Mouse (Mus musculus) limb, embryonic 14.5 days (tissue): ENCODE measurements around the gene Vdr. TPM values are rescaled to one million over a fixed set of nuclear protein-coding genes. Genes with fewer than 3 reads are reported as not detected.

ENCODE experiments used
- ATAC-seq: fragments of 200-750 bp; cut with Nextera tagmentation; 2 replicates; pipeline ENCODE4 v1.8.0; 2017; ENCODE audit warnings: low read depth, moderate number of reproducible peaks, moderate TSS enrichment; ENCODE audit not compliant: low FRiP score
- DNase-seq: peaks from one replicate; pipeline ENCODE4 v3.0.0-alpha.2; 2015; ENCODE audit warnings: low spot score
- H3K27ac ChIP-seq: fragments of 300-500 bp; sonication (generic); replicated peaks from 2 replicates; pipeline ENCODE4 v1.5.1; 2014; ENCODE audit warnings: low read depth, mild to moderate bottlenecking, low read length, moderate library complexity, mixed read lengths
- H3K27me3 ChIP-seq: fragments of 300-500 bp; sonication (generic); 2 replicates; pipeline ENCODE4 v1.6.1; 2014; ENCODE audit warnings: low read length, mixed read lengths; ENCODE audit not compliant: control insufficient read depth, insufficient read depth
- H3K36me3 ChIP-seq: fragments of 300-500 bp; sonication (generic); 2 replicates; pipeline ENCODE4 v1.6.1; 2014; ENCODE audit warnings: mild to moderate bottlenecking, low read length, moderate library complexity, mixed read lengths; ENCODE audit not compliant: control insufficient read depth, insufficient read depth
- H3K4me1 ChIP-seq: fragments of 300-500 bp; sonication (generic); 2 replicates; pipeline ENCODE4 v1.6.1; 2014; ENCODE audit warnings: antibody characterized with exemption, low read length, mixed read lengths; ENCODE audit not compliant: control insufficient read depth, insufficient read depth
- H3K4me2 ChIP-seq: fragments of 300-500 bp; sonication (generic); replicated peaks from 2 replicates; pipeline ENCODE4 v1.6.1; 2014; ENCODE audit warnings: low read depth, mild to moderate bottlenecking, low read length, moderate library complexity; ENCODE audit not compliant: severe bottlenecking
- H3K4me3 ChIP-seq: fragments of 300-500 bp; sonication (generic); replicated peaks from 2 replicates; pipeline ENCODE4 v1.5.1; 2014; ENCODE audit warnings: low read length
- H3K9ac ChIP-seq: fragments of 300-500 bp; sonication (generic); 2 replicates; pipeline ENCODE4 v1.6.1; 2014; ENCODE audit warnings: mild to moderate bottlenecking, low read depth, low read length, moderate library complexity; ENCODE audit not compliant: severe bottlenecking
- H3K9me3 ChIP-seq: fragments of 300-500 bp; sonication (generic); 2 replicates; pipeline ENCODE4 v1.6.1; 2016; ENCODE audit warnings: low read length; ENCODE audit not compliant: control insufficient read depth
- POLR2A ChIP-seq: fragments of 200-500 bp; IDR thresholded peaks from 2 replicates; pipeline ENCODE4 v1.8.0; 2012; ENCODE audit warnings: inconsistent platforms, mild to moderate bottlenecking, moderate library complexity, borderline replicate concordance; ENCODE audit not compliant: insufficient read depth, insufficient read length; ENCODE audit errors: extremely low read depth
- WGBS: fragments of 180-500 bp; shearing (Covaris S2); extraction: QIAGEN DNeasy Blood & Tissue Kit; methylation state at CpG from one replicate; pipeline ENCODE4 v1.1.7; 2014; 5-methylcytosine and 5-hydroxymethylcytosine counted together
- polyA plus RNA-seq, 2 experiments: library from polyadenylated mRNA; depleted of rRNA in 1 of 2; stranded (reverse) in 1 of 2; unstranded in 1 of 2; fragments of >200 nt; fragmentation: Nextera tagmentation in 1 of 2; extraction: Ambion mirVana in 1 of 2; gene quantifications; 2 replicates each; pipeline versions ENCODE4 v1.2.1 to v1.2.3; 2012 to 2014

Vdr gene
- polyA plus RNA-seq, 2 experiments = 2.0 to 3.4 TPM

DNA sequence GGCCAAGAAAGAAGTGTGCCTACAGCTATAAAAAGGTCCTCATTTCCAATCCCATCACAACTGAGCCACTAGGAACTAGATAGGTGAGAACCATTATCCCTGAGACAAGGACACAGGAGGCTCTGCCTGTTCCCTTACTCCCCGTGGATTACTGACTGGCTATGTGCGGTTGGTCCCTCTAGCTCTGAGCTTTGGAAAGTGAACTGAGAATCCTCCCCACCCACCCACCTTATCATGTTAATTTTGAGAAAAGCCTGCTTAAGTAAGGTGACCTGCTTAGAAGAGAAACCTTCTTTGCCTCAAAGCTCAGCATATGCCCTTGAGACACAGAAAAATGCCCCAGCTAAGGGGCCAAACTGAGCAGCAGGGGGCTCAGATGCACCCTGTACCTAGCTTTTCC lies 81.0 kb downstream of the Vdr start:
- TF ChIP-seq POLR2A = no peak
- 61% methylated on average over 2 of the region's 2 CpGs for WGBS
- Histone ChIP-seq H3K27me3 (no peaks in the 10 kb centered on the region), H3K36me3 (no peaks in the 10 kb centered on the region), H3K4me3 (peak overlapping the region; percentile 82; the same call in 1 of the 2 replicates), H3K9ac (peak overlapping the region; percentile 98; the same call in 1 of the 2 replicates), H3K4me1 (peaks cover 56% of the 10 kb centered on the region), H3K9me3 (no peaks in the 10 kb centered on the region), H3K27ac (peak overlapping the region; percentile 48), H3K4me2 (peak overlapping the region; percentile 79)
- ATAC-seq (no peak), DNase-seq (no peak)

DNA sequence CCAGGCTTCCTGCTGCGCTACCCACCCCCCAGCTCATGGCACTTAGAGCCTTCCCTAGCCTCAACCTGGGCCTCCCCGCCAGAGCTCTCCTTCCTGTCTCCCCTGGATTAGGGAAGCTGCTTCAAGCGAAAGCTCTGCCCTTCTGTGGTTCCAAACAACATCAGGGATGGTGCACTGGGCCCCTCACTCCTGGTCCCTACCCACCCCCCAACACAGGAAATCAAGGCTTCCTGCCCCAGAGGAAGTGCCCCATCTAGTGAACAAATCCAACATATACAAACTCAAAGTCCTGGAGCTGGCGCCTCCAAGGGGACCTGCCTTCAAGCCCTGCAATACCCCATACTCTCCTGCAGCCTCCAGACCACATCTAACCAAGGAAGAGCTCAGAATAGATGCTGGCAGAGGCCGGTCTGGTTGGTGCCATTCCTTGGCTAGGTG lies 81.5 kb downstream of the Vdr start:
- DNase-seq = no peak
- ATAC-seq = no peak
- H3K4me3 ChIP-seq = no peak overlapping the region; the same call in 1 of the 2 replicates
- H3K4me2 ChIP-seq = peak overlapping the region; percentile 79
- peak overlapping the region; percentile 48 for H3K27ac ChIP-seq
- no peak for TF ChIP-seq POLR2A
- peak overlapping the region; percentile 98; the same call in 1 of the 2 replicates for H3K9ac ChIP-seq
- H3K36me3 ChIP-seq = peaks cover 4% of the 10 kb centered on the region; the same call in 1 of the 2 replicates
- no peaks in the 10 kb centered on the region for H3K27me3 ChIP-seq
- H3K4me1 ChIP-seq = peaks cover 60% of the 10 kb centered on the region
- H3K9me3 ChIP-seq = no peaks in the 10 kb centered on the region
- 36% methylated on average over 5 of the region's 5 CpGs for WGBS

DNA sequence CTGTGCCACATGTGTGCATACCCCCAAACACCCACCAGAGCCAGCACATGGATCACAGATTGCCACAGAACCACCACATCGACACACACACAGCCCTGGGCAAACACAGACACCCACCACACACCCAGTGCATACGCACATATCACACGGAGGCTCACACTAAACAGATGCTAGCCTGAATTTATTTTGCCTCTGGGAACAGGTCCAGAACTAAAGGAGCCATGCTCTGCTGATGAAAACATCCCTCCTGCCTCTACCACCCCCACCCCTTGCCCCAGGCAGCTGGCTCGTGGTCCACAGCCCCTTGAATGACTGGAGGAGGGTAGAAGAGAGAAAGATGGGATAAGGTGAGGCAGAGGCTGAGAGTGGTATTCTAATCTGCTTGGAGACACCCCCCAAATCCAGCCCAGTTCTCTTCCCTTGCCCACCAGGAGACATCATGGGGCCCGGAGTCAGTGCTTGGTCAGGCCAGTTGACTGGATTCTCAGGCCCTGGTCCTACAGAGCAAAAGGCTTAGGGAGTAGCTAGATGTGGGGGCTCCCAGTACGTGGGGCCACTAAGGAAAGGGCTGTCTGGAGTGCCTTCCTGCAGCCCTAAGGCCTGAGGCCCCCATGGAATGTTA lies 82.1 kb downstream of the Vdr start:
- no peak for TF ChIP-seq POLR2A
- H3K27ac ChIP-seq = peak overlapping the region; percentile 48
- peaks cover 5% of the 10 kb centered on the region; the same call in 1 of the 2 replicates for H3K36me3 ChIP-seq
- H3K4me2 ChIP-seq = peak overlapping the region; percentile 29
- 34% methylated on average over 6 of the region's 6 CpGs for WGBS
- H3K4me1 ChIP-seq = peaks cover 63% of the 10 kb centered on the region
- no peaks in the 10 kb centered on the region for H3K27me3 ChIP-seq
- no peaks in the 10 kb centered on the region for H3K9me3 ChIP-seq
- H3K9ac ChIP-seq = peak overlapping the region; percentile 8
- H3K4me3 ChIP-seq = no peak overlapping the region
- DNase-seq (peak; percentile 42), ATAC-seq (no peak)

DNA sequence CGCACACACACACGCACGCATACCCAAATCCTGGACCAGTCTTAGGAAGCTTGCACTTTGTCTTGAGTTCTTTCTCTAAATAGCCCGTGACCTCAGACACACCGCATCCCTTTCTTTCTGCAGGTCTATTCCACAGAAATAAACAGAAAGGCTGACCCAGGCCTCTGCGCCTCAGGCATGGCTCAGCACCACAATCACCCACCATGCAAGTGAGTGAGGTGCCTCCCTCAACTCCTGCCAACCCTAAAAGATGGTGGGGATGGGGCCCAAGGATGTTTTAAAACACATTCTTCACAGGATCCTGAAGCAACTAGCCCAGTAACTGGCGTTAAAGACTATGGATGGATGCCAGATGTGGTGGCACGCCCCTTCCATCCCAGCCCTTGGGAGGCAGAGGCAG lies 83.0 kb downstream of the Vdr start:
- DNase-seq (no peak), ATAC-seq (no peak)
- no peak overlapping the region for H3K4me2 ChIP-seq

DNA sequence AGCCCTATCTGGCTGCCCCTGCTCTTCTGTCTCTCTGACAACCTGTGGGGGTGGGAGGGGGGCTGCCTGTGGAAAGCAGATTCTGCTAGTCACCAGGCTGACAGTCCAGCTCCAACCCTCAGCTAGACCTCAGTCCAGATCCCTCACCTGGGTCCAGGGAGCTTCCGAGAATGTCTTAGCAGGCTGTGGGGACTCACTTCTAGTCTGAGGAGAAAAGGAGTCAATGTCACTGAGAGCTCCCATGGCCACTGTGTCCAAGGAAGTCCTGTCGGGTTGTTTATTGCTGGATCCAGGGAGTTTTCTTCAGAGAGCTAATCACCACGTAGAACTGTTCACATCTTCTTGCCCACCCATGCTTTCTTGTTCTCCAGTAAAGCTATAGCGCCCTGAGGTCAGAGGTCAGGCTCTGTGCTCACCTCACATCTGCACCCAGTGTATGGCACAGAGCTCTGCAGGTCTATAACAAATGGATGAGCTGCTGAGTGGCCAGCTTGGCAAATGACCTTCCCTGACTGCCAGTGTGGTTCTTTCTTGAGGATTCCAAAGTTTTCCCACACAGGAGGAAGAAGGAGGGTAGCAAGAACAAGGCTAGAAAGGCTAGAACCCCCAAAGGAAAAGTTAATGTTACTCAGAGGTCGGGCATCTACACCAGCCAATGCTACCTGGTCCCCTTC lies 83.7 kb downstream of the Vdr start:
- no peaks in the 10 kb centered on the region for H3K27me3 ChIP-seq
- H3K27ac ChIP-seq = no peak overlapping the region
- H3K9ac ChIP-seq = 0 out of 2 replicates have a peak overlapping the region, but pooled peaks have one; percentile 13
- H3K9me3 ChIP-seq = no peaks in the 10 kb centered on the region
- 53% methylated on average over 5 of the region's 5 CpGs for WGBS
- no peak for ATAC-seq
- no peak overlapping the region for H3K4me3 ChIP-seq
- H3K36me3 ChIP-seq = peaks cover 5% of the 10 kb centered on the region; the same call in 1 of the 2 replicates
- no peak for DNase-seq
- peaks cover 70% of the 10 kb centered on the region for H3K4me1 ChIP-seq
- H3K4me2 ChIP-seq = no peak overlapping the region
- TF ChIP-seq POLR2A = no peak

More for the DNA sequence above, 83.0 kb downstream of the Vdr start:
- H3K27me3 ChIP-seq = no peaks in the 10 kb centered on the region
- no peak overlapping the region for H3K27ac ChIP-seq
- no peak for TF ChIP-seq POLR2A
- peaks cover 66% of the 10 kb centered on the region for H3K4me1 ChIP-seq
- peaks cover 5% of the 10 kb centered on the region; the same call in 1 of the 2 replicates for H3K36me3 ChIP-seq
- H3K4me3 ChIP-seq = no peak overlapping the region
- H3K9me3 ChIP-seq = no peaks in the 10 kb centered on the region
- WGBS = 83% methylated on average over 8 of the region's 8 CpGs
- no peak overlapping the region for H3K9ac ChIP-seq
